17 mouse cellular contexts compared by ENCODE assay signal in the genomic region with DNA sequence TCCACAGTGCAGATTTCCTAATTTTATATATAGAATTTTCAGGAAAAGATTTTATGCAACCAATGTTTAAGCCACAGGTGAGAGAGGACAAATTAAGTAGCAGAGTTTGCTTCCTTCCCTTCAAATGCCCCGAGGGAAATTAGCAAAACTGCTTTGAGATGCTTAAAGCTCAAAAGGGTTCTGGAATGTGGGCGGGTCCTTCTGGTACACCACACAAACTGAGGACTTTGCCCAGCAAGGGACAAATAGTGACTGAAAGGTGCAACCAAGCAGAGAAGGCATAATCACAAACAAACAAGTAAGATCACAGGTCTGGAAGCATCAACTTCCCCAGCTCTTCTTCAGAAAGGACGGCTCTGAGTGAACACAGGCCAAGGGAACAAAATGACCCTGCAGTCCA.
DNase-seq lines count a peak whose midpoint lies in the region; ATAC-seq lines count a peak whose summit lies in the region.
"Had no signal": no experiment of that assay in that cellular context is flagged by ENCODE, and none has a peak within 500 bp of the region (broad histone marks: within the 10 kb centered on the region; RNA-seq: fewer than 3 reads in every experiment).

No protein-coding gene starts in this region.

- no peaks in the 10 kb centered on the region for H3K4me1 ChIP-seq in kidney, embryonic 14.5 days (ENCODE audit: control insufficient read depth, insufficient read depth, low read length)
- H3K4me1 ChIP-seq in embryonic facial prominence, embryonic 14.5 days (ENCODE audit: control insufficient read depth, insufficient read depth, low read length) = no peaks in the 10 kb centered on the region
- H3K4me1 ChIP-seq: heart, embryonic 13.5 days; liver, embryonic 12.5 days; lung, embryonic 15.5 days; midbrain, embryonic 10.5 days had no signal

- H3K4me3 ChIP-seq in kidney, embryonic 14.5 days (ENCODE audit: low read length) = no peak overlapping the region
- H3K4me3 ChIP-seq in embryonic facial prominence, embryonic 14.5 days (ENCODE audit: low read depth, low read length) = no peak overlapping the region
- H3K4me3 ChIP-seq: heart, embryonic 13.5 days; liver, embryonic 12.5 days; lung, embryonic 15.5 days; midbrain, embryonic 10.5 days had no signal

- 41% methylated on average over 3 of the region's 3 CpGs for WGBS in kidney, embryonic 14.5 days
- WGBS in embryonic facial prominence, embryonic 14.5 days = 31% methylated on average over 3 of the region's 3 CpGs

- no peak overlapping the region for H3K27ac ChIP-seq in kidney, embryonic 14.5 days (ENCODE audit: low read depth, low read length)
- H3K27ac ChIP-seq in embryonic facial prominence, embryonic 14.5 days (replicated peaks; ENCODE audit: low read depth, low read length) = no peak overlapping the region
- H3K27ac ChIP-seq: heart, embryonic 13.5 days; hindbrain, embryonic 14.5 days; liver, embryonic 12.5 days; lung, embryonic 15.5 days; midbrain, embryonic 10.5 days had no signal

- no peaks in the 10 kb centered on the region for H3K9me3 ChIP-seq in kidney, embryonic 14.5 days (ENCODE audit: control insufficient read depth, low read length)
- H3K9me3 ChIP-seq in embryonic facial prominence, embryonic 14.5 days (ENCODE audit: control insufficient read depth, low read length) = no peaks in the 10 kb centered on the region
- H3K9me3 ChIP-seq: heart, embryonic 13.5 days; liver, embryonic 12.5 days; lung, embryonic 15.5 days; midbrain, embryonic 10.5 days had no signal

- no peaks in the 10 kb centered on the region for H3K36me3 ChIP-seq in kidney, embryonic 14.5 days (ENCODE audit: control insufficient read depth, insufficient read depth, low read length)
- no peaks in the 10 kb centered on the region for H3K36me3 ChIP-seq in embryonic facial prominence, embryonic 14.5 days (ENCODE audit: control insufficient read depth, insufficient read depth, low read length)
- H3K36me3 ChIP-seq: heart, embryonic 13.5 days; liver, embryonic 12.5 days; lung, embryonic 15.5 days; midbrain, embryonic 10.5 days had no signal

- H3K27me3 ChIP-seq in kidney, embryonic 14.5 days (ENCODE audit: control insufficient read depth, insufficient read depth, low read length) = no peaks in the 10 kb centered on the region
- no peaks in the 10 kb centered on the region for H3K27me3 ChIP-seq in embryonic facial prominence, embryonic 14.5 days (replicated peaks; ENCODE audit: control insufficient read depth, insufficient read depth, low read length)
- H3K27me3 ChIP-seq: heart, embryonic 13.5 days; liver, embryonic 12.5 days; lung, embryonic 15.5 days; Patski had no signal

- H3K4me2 ChIP-seq in kidney, embryonic 14.5 days (replicated peaks; ENCODE audit: low read depth, low read length) = no peak overlapping the region
- no peak overlapping the region for H3K4me2 ChIP-seq in embryonic facial prominence, embryonic 14.5 days (ENCODE audit: low read depth, low read length)
- H3K4me2 ChIP-seq: heart, embryonic 13.5 days; hindbrain, embryonic 14.5 days; liver, embryonic 12.5 days; lung, embryonic 15.5 days had no signal

- ATAC-seq in kidney, embryonic 14.5 days (ENCODE audit: low FRiP score, low TSS enrichment) = no peak
- no peak for ATAC-seq in embryonic facial prominence, embryonic 14.5 days (ENCODE audit: low read depth)
- ATAC-seq in erythroblast, adult 5-6 weeks (replicated peaks; ENCODE audit: low FRiP score, poor library complexity, severe bottlenecking) = no peak
- ATAC-seq: forebrain, embryonic 14.5 days; liver, embryonic 12.5 days; Patski had no signal

- no peak overlapping the region for H3K9ac ChIP-seq in kidney, embryonic 14.5 days (ENCODE audit: low read depth, low read length)
- H3K9ac ChIP-seq in embryonic facial prominence, embryonic 14.5 days (ENCODE audit: low read depth, low read length) = no peak overlapping the region
- H3K9ac ChIP-seq: heart, embryonic 13.5 days; hindbrain, embryonic 14.5 days; liver, embryonic 12.5 days; lung, embryonic 15.5 days had no signal

- DNase-seq in kidney, adult 11 months = peak; percentile 6
- DNase-seq in R1 (ENCODE audit: low read depth, low spot score) = peak; percentile 35
- peak; percentile 30 for DNase-seq in embryonic facial prominence, embryonic 14.5 days (ENCODE audit: low spot score)
- peak; percentile 38 to 48 for DNase-seq in kidney, postnatal 36 days
- DNase-seq in thymus, postnatal 4 days = no peak
- DNase-seq: adrenal gland, postnatal 25 days; cerebellum, adult 2 months; lung, postnatal 4 days had no signal
